Mouse (Mus musculus): ENCODE measurements around the gene Mib2.

DNA sequence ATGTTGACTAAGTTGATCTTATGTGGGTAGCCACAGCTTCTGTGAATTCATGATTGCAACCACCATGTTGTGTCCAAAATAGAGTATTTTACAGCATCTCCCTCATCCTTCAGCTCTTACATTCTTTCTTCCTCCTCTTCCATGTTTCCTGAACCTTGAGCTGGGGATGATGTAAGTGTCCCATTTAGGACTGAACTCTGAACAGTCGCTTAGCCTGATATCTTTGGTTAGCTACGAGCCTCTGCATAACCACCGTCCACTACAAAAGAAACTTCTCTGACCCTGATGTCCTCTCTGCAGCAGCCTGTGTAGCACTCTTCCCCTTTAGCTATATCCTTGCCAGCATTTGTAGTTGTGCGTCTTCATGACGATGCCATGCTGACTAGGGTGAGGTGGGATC lies 23.3 kb downstream of the Mib2 start:
- no peak for TF ChIP-seq POLR2A (IDR thresholded peaks at IDR 0.05; ENCODE audit: borderline replicate concordance, extremely low read depth, low read depth, low read length)
- TF ChIP-seq CTCF (IDR thresholded peaks at IDR 0.05; ENCODE audit: insufficient read depth, low read length) = no peak
